Mouse (Mus musculus): ENCODE results near the gene Cep128.

Cep128 gene

GRCm38 (mm10) chr12:90971156-90971555 is 413.1 kb downstream of the Cep128 start:
- no peak for DNase-seq (ENCODE audit: low spot score)

DNA sequence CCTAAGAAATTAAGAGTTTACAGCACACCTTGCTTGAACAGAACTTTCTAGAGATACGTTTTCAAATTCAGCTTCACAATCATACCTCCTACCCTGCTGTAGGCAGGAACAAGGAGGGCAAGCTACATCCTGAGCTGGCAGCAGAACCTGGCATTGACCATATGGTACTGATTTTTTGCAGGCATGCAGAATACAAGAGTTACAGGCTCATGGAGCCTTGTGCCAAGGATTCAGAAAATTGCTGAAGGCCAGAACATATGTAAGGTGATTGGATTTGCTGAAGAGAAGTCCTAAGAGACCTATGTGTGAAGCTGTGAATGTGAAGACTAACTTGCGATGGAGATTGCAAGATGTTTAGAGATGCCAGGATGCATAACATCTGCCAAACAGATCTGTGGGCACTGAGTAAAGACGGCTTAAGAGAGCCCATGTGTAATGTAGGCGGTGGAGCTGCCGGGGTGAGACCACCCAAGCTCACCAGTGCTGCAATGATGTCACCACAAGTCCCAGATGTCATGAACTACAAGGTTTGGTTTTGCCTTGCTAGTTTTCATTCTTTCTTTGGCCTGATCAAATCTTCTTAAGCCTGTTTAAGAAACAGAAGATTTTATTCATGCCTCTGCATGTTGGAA is 422.7 kb downstream of the Cep128 start:
- no peak for DNase-seq (ENCODE audit: low spot score)

DNA sequence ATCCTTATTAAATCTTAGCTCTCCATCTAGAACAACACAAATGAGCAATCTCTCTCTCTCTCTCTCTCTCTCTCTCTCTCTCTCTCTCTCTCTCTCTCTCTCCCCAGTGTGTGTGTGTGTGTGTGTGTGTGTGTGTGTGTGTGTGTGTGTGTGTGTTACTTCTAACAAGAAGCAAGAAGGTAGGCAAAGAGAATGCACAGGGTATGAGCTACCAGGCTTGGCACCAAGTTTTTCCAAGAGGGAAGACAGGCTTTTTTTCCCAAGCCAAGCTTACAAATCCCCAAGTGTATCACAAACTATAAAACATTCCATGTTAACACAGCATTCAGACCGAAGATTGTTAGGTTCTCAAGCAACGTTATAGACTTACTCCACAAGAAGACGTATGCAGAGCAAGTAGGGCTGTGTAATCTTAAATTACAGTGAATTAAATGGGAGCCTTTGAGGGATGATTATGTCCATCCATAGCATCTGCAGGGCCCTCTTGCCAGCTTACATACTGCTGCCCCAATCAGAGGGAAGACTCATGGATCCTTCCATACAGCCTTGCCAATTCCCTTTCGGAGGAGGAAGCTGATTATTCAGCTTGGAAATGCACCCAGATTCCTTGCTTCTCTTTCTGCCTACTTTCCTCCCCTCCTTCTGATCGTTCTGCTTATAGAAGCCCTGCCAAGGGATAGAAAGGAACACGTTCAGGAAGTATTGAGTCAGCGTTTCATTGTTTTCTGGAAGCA is 429.3 kb downstream of the Cep128 start:
- no peak for DNase-seq (ENCODE audit: low spot score)

Measured in embryo, embryonic 10 days (tissue).